Mouse (Mus musculus) stomach, embryonic 16.5 days (tissue): Measurements from ENCODE around the gene Gm15557. TPM values are rescaled to one million over a fixed set of nuclear protein-coding genes. Genes with fewer than 3 reads are reported as not detected.
"Not testable (repeated sequence)": the region's sequence is repeated elsewhere in the genome, so short reads cannot be mapped to it uniquely, and the experiment has no call there.

Experiments
- ATAC-seq: fragments of 200-750 bp; cut with Nextera tagmentation; 2 replicates; pipeline ENCODE4 v1.8.0; 2017; ENCODE audit warnings: moderate number of reproducible peaks, moderate TSS enrichment; ENCODE audit not compliant: insufficient read depth, low FRiP score
- H3K27ac ChIP-seq: fragments of 300-500 bp; sonication (generic); 2 replicates; pipeline ENCODE4 v1.5.1; 2014; ENCODE audit warnings: low read length
- H3K27me3 ChIP-seq: fragments of 300-500 bp; sonication (generic); 2 replicates; pipeline ENCODE4 v1.6.1; 2014; ENCODE audit warnings: low read length, control low read depth, mixed read lengths; ENCODE audit not compliant: control insufficient read depth, insufficient read depth
- H3K36me3 ChIP-seq: fragments of 300-500 bp; sonication (generic); 2 replicates; pipeline ENCODE4 v1.6.1; 2014; ENCODE audit warnings: low read length; ENCODE audit not compliant: control insufficient read depth, insufficient read depth
- H3K4me1 ChIP-seq: fragments of 300-500 bp; sonication (generic); 2 replicates; pipeline ENCODE4 v1.6.1; 2014; ENCODE audit warnings: low read length, control low read depth, mixed read lengths; ENCODE audit not compliant: control insufficient read depth, insufficient read depth
- H3K4me2 ChIP-seq: fragments of 300-500 bp; sonication (generic); 2 replicates; pipeline ENCODE4 v1.6.1; 2014; ENCODE audit warnings: low read depth, low read length, mixed read lengths
- H3K4me3 ChIP-seq: fragments of 300-500 bp; sonication (generic); replicated peaks from 2 replicates; pipeline ENCODE4 v1.5.1; 2014; ENCODE audit warnings: mild to moderate bottlenecking, low read length
- H3K9ac ChIP-seq: fragments of 300-500 bp; sonication (generic); 2 replicates; pipeline ENCODE4 v1.6.1; 2014; ENCODE audit warnings: low read length
- H3K9me3 ChIP-seq: fragments of 300-500 bp; sonication (generic); replicated peaks from 2 replicates; pipeline ENCODE4 v1.6.1; 2016; ENCODE audit warnings: low read length, control low read depth; ENCODE audit not compliant: control insufficient read depth
- WGBS: fragments of 180-500 bp; shearing (Covaris S2); extraction: QIAGEN DNeasy Blood & Tissue Kit; methylation state at CpG from one replicate; pipeline ENCODE4 v1.1.7; 2014; 5-methylcytosine and 5-hydroxymethylcytosine counted together
- polyA plus RNA-seq: library from polyadenylated mRNA; unstranded; fragments of >200 nt; fragmentation: Nextera tagmentation; extraction: Ambion mirVana; gene quantifications from 2 replicates; pipeline ENCODE4 v1.2.1, GENCODE M21; 2015

Gene Gm15557
- polyA plus RNA-seq: not detected in 2 replicates

DNA sequence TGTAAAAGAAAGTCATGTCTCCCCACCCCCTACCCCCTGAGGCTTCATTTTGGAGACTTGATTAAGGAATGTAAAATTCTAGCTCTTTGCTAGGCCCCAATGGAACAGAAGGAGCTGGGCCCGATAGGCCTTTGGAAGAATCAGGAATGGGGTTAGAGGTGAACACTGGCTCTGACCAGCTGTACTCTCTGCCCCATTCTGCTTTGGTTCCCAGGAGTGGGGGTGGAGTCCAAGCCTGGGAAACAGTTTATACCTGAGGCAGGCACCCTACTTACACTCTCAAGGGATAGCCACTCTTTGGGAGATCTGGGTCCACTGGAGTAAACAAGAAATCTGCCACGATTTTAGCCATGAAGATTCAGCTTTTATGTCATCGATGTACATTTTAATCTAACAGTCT is at the start of gene Gm15557:
Gene Gm15557, plus strand, starts transcription at position 48 of the 400 bp plus-strand sequence.
- Histone ChIP-seq H3K36me3 (no peaks in the 10 kb centered on the region), H3K9me3 (no peaks in the 10 kb centered on the region), H3K27me3 (no peaks in the 10 kb centered on the region), H3K4me2 (no peak within 1 kb of the TSS), H3K9ac (no peak within 1 kb of the TSS), H3K27ac (no peak within 1 kb of the TSS), H3K4me1 (peaks cover 10% of the 10 kb centered on the region), H3K4me3 (no peak within 1 kb of the TSS)
- 94% methylated on average over 3 of the region's 3 CpGs for WGBS
- no peak for ATAC-seq

GRCm38 (mm10) chr2:155894307-155895045 is 46.1 kb upstream of the Gm15557 start:
- H3K27ac ChIP-seq: 0 out of 2 replicates have a peak overlapping the region, but pooled peaks have one; percentile 7
- peak; percentile 62; the same call in 1 of the 2 replicates for ATAC-seq
- no peaks in the 10 kb centered on the region for H3K36me3 ChIP-seq
- no peaks in the 10 kb centered on the region for H3K9me3 ChIP-seq
- H3K4me3 ChIP-seq: no peak overlapping the region
- no peak overlapping the region for H3K4me2 ChIP-seq
- 65% methylated on average over 13 of the region's 13 CpGs for WGBS
- H3K4me1 ChIP-seq: no peaks in the 10 kb centered on the region
- H3K9ac ChIP-seq: no peak overlapping the region
- H3K27me3 ChIP-seq: no peaks in the 10 kb centered on the region

GRCm38 (mm10) chr2:155895046-155895735 is 45.3 kb upstream of the Gm15557 start:
- Histone ChIP-seq H3K9me3 (no peaks in the 10 kb centered on the region), H3K27me3 (no peaks in the 10 kb centered on the region), H3K36me3 (no peaks in the 10 kb centered on the region), H3K4me1 (no peaks in the 10 kb centered on the region), H3K9ac (no peak overlapping the region), H3K4me3 (no peak overlapping the region), H3K4me2 (no peak overlapping the region), H3K27ac (peak overlapping the region; percentile 35; the same call in 1 of the 2 replicates)
- 69% methylated on average over 16 of the region's 16 CpGs for WGBS
- no peak for ATAC-seq

GRCm38 (mm10) chr2:155902989-155903631 is 37.4 kb upstream of the Gm15557 start:
- no peak overlapping the region for H3K4me2 ChIP-seq
- no peak overlapping the region for H3K9ac ChIP-seq
- H3K4me3 ChIP-seq: no peak overlapping the region
- H3K4me1 ChIP-seq: no peaks in the 10 kb centered on the region
- no peaks in the 10 kb centered on the region for H3K9me3 ChIP-seq
- H3K27ac ChIP-seq: no peak overlapping the region
- H3K36me3 ChIP-seq: peaks cover 4% of the 10 kb centered on the region; the same call in 1 of the 2 replicates
- 84% methylated on average over 16 of the region's 16 CpGs for WGBS
- no peaks in the 10 kb centered on the region for H3K27me3 ChIP-seq
- ATAC-seq: no peak

- H3K4me3 ChIP-seq: no peak overlapping the region
- no peak overlapping the region for H3K9ac ChIP-seq
- 87% methylated on average over 6 of the region's 6 CpGs for WGBS
- no peak overlapping the region for H3K4me2 ChIP-seq
- no peak for ATAC-seq
- peaks cover 4% of the 10 kb centered on the region; the same call in 1 of the 2 replicates for H3K36me3 ChIP-seq
- no peaks in the 10 kb centered on the region for H3K9me3 ChIP-seq
- no peak overlapping the region for H3K27ac ChIP-seq
- H3K27me3 ChIP-seq: no peaks in the 10 kb centered on the region
- no peaks in the 10 kb centered on the region for H3K4me1 ChIP-seq
Observed at GRCm38 (mm10) chr2:155903632-155904008, 36.9 kb upstream of the Gm15557 start.

DNA sequence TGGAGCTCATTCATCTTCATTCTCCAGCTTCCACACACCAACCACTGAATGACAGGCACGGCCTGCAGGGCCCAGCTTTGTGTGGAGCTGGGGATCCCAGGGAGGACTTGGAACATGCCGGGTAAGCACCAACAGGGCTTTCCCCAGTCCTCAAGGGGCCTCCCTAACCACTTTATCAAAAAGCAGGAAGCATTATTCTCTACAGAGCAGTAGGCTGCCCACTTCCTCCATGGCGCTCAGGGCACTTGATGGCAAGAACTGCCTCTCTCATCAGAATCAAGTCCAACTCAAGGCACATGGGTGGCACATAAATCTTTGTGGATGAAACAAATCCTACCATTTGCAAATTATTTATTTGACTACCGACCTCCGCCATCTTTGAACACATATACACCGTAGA is 25.8 kb upstream of the Gm15557 start:
- H3K4me2 ChIP-seq: no peak overlapping the region
- ATAC-seq: no peak
- 85% methylated on average over 6 of the region's 6 CpGs for WGBS
- no peak overlapping the region for H3K9ac ChIP-seq
- no peak overlapping the region for H3K27ac ChIP-seq
- no peak overlapping the region for H3K4me3 ChIP-seq
- H3K9me3 ChIP-seq: no peaks in the 10 kb centered on the region
- peaks cover 3% of the 10 kb centered on the region; the same call in 1 of the 2 replicates for H3K36me3 ChIP-seq
- H3K4me1 ChIP-seq: no peaks in the 10 kb centered on the region
- no peaks in the 10 kb centered on the region for H3K27me3 ChIP-seq

- H3K4me3 ChIP-seq: no peak overlapping the region
- no peak overlapping the region for H3K9ac ChIP-seq
- H3K27me3 ChIP-seq: no peaks in the 10 kb centered on the region
- H3K9me3 ChIP-seq: no peaks in the 10 kb centered on the region
- ATAC-seq: no peak
- no peaks in the 10 kb centered on the region for H3K4me1 ChIP-seq
- 93% methylated on average over 7 of the region's 7 CpGs for WGBS
- no peak overlapping the region for H3K4me2 ChIP-seq
- H3K27ac ChIP-seq: no peak overlapping the region
- no peaks in the 10 kb centered on the region for H3K36me3 ChIP-seq
Observed at GRCm38 (mm10) chr2:155923143-155923542, 17.4 kb upstream of the Gm15557 start.

GRCm38 (mm10) chr2:155925213-155925612 is 15.3 kb upstream of the Gm15557 start:
- not testable (repeated sequence) for H3K4me3 ChIP-seq, H3K27ac ChIP-seq, H3K9me3 ChIP-seq, H3K4me2 ChIP-seq, H3K4me1 ChIP-seq, H3K9ac ChIP-seq, H3K27me3 ChIP-seq, ATAC-seq, H3K36me3 ChIP-seq
- 86% methylated on average over 6 of the region's 6 CpGs for WGBS
